Mouse (Mus musculus) liver, embryonic 14.5 days (tissue): ENCODE measurements at regions not wholly inside any gene's neighbourhood (a gene's known extent, or its start where the extent isn't known, plus 50 kb on each side); places are given as distances from the start of the nearest gene placed in this dataset.

Experiments
- CTCF ChIP-seq: IDR thresholded peaks from 2 replicates; pipeline ENCODE4 v1.5.1; 2016; ENCODE audit warnings: antibody characterized with exemption, low read depth, control low read depth
- EP300 ChIP-seq: IDR thresholded peaks from 2 replicates; pipeline ENCODE4 v1.6.1; 2016; ENCODE audit warnings: antibody characterized with exemption, low read depth

GRCm38 (mm10) chr5:64403982-64404345, 247.9 kb downstream of the Tbc1d1 start:
- TF ChIP-seq CTCF: no peak
- TF ChIP-seq EP300: no peak
